Mouse (Mus musculus): Measurements from ENCODE around the gene Gm9046.
"Not testable (repeated sequence)": the region's sequence is repeated elsewhere in the genome, so short reads cannot be mapped to it uniquely, and the experiment has no call there.

DNA sequence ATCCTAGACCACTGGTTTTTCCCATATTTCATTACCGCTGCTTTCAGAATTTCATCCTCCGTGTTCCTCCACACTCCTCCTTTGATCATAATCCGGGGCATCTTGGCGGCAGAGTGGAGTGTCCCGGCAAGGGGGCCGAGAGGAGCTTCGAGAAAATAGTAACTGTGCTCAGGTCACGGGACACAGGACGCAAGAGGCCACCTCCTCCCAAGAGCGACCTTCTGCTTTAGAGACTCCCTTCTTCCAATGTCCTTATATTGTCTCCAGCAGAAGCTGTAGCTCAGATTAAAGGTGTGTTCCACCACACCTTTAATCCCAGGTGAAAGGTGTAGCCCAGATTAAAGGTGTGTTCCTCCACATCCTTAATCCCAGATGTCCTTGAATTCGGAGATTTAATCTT is 10.9 kb upstream of the Gm9046 start, which contains the start of gene Gm9049:
- TF ChIP-seq GATA1 (IDR thresholded peaks at IDR 0.05; ENCODE audit: borderline replicate concordance, low read length); CTCF (IDR thresholded peaks at IDR 0.05; ENCODE audit: low read depth, low read length); TAL1 (conservative IDR thresholded peaks at IDR 0.05; ENCODE audit: low read depth, low read length); GATA2 (IDR thresholded peaks at IDR 0.05; ENCODE audit: borderline replicate concordance, low read depth, low read length); POLR2AphosphoS5 (IDR thresholded peaks at IDR 0.05; ENCODE audit: insufficient replicate concordance, low read depth, low read length): not testable (repeated sequence)

Data from G1E (cell line).